Mouse (Mus musculus): Measurements from ENCODE around the gene Surf6. TPM values are rescaled to one million over a fixed set of nuclear protein-coding genes. Genes with fewer than 3 reads are reported as not detected.

The Surf6 gene
- polyA plus RNA-seq, 1 experiment from 2014 or later: 31.2 TPM

DNA sequence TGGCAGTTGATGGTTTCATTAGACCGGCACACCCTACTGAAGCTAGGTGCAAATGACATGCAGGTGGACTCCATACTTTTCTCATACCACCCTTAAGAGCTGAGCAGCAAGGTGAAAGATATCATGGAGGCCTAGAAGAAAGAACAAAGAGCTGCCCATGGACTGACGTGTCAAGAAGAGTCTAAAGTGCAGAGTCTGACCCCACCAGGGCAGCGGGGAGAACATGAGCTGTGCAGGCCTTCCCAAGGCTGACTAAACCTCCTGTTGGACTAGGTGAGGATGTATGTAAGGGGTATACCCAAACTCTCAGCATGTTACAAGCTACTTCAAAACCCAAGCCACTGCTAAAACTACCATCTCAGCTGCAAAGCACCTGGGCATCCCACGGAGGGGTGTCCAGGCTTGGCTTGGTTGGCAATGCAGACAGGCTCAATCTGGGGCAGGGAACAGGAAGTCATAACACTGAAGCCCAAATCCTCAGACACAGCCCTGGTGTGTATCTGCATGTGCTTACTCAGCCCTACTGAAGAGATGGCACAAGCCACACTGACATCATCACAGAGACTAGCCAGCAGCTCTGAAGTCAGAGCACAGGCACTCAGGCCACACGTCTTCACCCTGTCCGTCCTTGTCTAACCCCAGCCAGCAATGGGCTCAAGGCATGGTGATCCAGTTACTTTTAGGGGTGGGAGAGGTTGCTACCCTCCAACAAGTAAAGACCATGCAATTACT, 25.2 kb upstream of the Surf6 start:
- no peak overlapping the region for H3K4me2 ChIP-seq
- no peaks in the 10 kb centered on the region for H3K9me3 ChIP-seq (replicated peaks)
- H3K9ac ChIP-seq: peak overlapping the region; percentile 14; the same call in 1 of the 2 replicates
- no peak for ATAC-seq (replicated peaks; ENCODE audit: low FRiP score)
- H3K4me1 ChIP-seq: peaks cover 31% of the 10 kb centered on the region
- 86% methylated on average over 6 of the region's 6 CpGs for WGBS
- H3K4me3 ChIP-seq (replicated peaks): no peak overlapping the region
- H3K36me3 ChIP-seq: peaks cover 88% of the 10 kb centered on the region
- no peak overlapping the region for H3K27ac ChIP-seq
- no peaks in the 10 kb centered on the region for H3K27me3 ChIP-seq

DNA sequence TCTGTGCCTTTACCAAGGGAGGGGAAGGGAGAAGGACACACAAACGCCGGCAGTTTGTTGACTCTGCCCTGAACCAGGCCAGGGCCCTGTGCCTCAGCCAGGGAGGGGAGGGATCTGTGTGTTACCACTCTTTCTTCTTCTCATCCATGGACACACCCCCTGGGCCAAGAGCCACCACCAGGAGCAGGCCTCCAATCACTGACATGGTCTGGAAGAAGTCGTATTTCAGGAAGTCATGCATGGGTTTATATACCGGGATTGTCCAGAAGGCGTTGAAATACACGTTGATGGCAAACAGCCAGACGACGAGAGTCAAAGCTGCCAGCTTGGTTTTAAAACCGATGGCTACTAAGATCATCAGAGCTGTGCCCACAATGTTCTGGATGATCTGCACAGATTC, 19.1 kb upstream of the Surf6 start:
- no peak for ATAC-seq (replicated peaks; ENCODE audit: low FRiP score)
- 74% methylated on average over 9 of the region's 9 CpGs for WGBS
- H3K36me3 ChIP-seq: peaks cover 91% of the 10 kb centered on the region
- no peak overlapping the region for H3K4me3 ChIP-seq (replicated peaks)
- H3K9ac ChIP-seq: no peak overlapping the region
- H3K4me1 ChIP-seq: peaks cover 18% of the 10 kb centered on the region
- H3K27ac ChIP-seq: no peak overlapping the region
- H3K4me2 ChIP-seq: no peak overlapping the region
- H3K9me3 ChIP-seq (replicated peaks): no peaks in the 10 kb centered on the region
- H3K27me3 ChIP-seq: no peaks in the 10 kb centered on the region

DNA sequence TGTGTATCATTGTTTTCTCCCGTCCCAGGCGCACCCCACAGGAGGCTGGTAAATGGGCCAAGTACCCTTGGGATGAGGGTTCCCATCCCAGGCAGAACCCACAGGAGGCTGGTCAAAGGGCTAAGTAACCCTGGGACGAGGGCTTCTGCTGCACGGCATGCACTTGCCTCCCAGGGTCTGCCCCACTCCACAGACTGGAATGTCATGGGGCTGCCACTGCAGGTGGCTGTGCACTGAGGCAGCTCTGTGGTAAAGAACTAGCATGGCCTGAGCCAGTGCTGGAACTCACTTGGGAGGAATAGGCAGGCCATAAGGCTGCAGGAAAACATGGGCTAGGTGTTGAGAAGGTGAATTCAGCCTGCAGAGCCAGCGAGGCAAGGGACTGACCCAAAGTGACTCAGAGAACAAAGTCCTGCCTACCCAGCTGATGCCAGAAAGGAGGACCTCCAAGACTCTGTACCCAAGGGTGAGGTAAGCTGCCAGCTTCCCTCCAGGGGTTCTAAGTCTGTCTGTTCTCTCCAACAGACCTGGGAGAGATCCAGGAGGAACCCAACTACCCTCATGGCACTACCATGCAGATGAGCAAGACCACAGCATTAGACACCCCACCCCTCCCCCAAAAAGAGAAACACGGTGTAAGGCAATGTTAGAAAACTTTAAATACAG, 17.6 kb upstream of the Surf6 start:
- H3K9ac ChIP-seq: no peak overlapping the region
- no peak overlapping the region for H3K4me3 ChIP-seq (replicated peaks)
- peaks cover 76% of the 10 kb centered on the region for H3K36me3 ChIP-seq
- 90% methylated on average over 6 of the region's 6 CpGs for WGBS
- no peak overlapping the region for H3K4me2 ChIP-seq
- H3K27me3 ChIP-seq: no peaks in the 10 kb centered on the region
- no peak for ATAC-seq (replicated peaks; ENCODE audit: low FRiP score)
- peaks cover 27% of the 10 kb centered on the region for H3K4me1 ChIP-seq
- H3K27ac ChIP-seq: no peak overlapping the region
- H3K9me3 ChIP-seq (replicated peaks): no peaks in the 10 kb centered on the region

DNA sequence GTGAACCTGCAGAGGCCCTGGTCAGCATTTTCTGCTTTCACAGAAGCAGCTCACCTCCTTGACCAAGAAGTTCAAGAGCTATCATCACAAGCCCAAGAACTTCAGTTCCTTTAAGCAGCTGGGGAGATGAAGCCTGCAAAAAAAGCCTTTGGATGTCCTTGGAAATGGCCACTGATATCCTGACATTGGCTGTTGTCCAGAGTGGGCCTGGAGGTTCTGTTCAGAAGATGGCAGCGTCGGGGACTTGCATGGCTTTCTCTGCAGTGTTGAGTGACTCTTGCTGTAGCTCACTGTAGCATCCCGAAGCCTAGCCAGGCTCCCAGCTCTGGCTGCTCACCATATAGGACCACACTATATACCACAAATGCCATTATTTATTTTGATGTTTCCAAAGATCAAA, 17.0 kb upstream of the Surf6 start:
- H3K4me2 ChIP-seq: no peak overlapping the region
- H3K4me1 ChIP-seq: peaks cover 33% of the 10 kb centered on the region
- H3K9me3 ChIP-seq (replicated peaks): no peaks in the 10 kb centered on the region
- H3K27ac ChIP-seq: no peak overlapping the region
- no peak for ATAC-seq (replicated peaks; ENCODE audit: low FRiP score)
- no peak overlapping the region for H3K4me3 ChIP-seq (replicated peaks)
- WGBS: 87% methylated on average over 3 of the region's 3 CpGs
- peaks cover 71% of the 10 kb centered on the region for H3K36me3 ChIP-seq
- no peaks in the 10 kb centered on the region for H3K27me3 ChIP-seq
- H3K9ac ChIP-seq: no peak overlapping the region

DNA sequence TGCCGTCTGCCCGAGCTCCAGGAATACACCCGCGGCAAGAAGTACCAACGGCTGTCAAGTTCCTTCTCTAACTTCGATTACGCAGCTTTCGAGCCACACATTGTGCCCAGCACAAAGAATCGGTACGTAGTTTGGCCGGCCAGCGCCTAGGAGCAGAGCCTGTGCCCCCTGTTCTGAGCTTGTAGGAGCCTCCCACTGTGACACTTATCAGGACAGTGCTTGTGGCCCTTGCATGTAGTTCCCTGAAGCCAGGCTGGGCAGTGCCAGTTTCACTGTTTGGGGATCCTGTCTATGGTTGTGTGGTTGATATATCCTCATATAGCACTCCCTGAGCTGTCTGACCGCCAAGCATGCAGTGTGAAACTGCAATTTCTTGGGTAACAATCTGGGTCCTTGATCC, 14.1 kb upstream of the Surf6 start:
- Histone ChIP-seq H3K27ac (peak overlapping the region; percentile 91), H3K9me3 (replicated peaks) (no peaks in the 10 kb centered on the region), H3K9ac (peak overlapping the region; percentile 77), H3K4me3 (replicated peaks) (peak overlapping the region; percentile 83), H3K27me3 (no peaks in the 10 kb centered on the region), H3K4me1 (peaks cover 56% of the 10 kb centered on the region), H3K36me3 (peaks cover 71% of the 10 kb centered on the region), H3K4me2 (peak overlapping the region; percentile 87)
- WGBS: under 1% methylated on average over 13 of the region's 13 CpGs
- 0 out of 2 replicates have a peak, but pooled peaks have one; percentile 2 for ATAC-seq (replicated peaks; ENCODE audit: low FRiP score)

DNA sequence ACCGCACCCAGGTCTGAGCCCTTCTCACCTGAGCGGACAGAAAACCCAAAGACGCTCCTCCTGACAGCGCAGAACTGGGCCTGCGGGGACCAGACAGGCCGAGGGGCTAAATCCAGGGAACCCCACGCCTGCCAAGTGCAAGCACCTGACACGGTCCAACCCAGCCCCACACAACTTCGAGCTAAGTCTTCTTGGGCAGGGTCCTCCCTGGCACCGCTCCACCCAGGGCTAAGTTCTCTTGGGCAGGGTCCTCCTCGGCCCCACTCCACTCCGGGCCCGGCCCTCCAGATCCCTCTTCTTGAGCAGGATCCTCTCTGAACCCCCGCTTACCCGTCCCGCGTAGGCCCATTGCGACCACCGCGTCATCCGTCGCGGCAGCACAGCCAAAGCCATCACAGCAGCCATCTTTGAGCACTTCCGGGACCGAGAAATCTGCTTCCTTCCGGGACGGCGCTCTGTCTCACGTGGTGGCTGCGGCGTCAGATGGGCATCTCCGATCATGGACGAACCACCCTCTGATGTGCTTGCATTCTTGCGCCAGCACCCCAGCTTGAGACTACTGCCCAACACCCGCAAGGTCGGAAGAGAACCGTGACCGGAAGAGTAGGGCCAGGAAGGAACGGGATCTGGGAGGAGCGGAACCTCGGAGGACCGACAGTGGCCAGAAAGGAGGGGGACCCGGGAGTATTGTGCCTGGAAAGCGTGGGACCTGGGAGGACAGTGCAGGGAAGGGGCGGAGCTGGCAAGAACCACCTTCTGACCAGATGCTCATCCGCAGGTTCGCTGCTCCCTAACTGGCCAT, 13.4 kb upstream of the Surf6 start, which contains the start of the genes Surf2 and Surf1:
TSS of gene Surf2 (plus strand) at position 441 of the 802 bp plus-strand sequence.
TSS of gene Surf1 (minus strand) at position 604 of the 802 bp plus-strand sequence.
- WGBS: 1% methylated on average over 47 of the region's 47 CpGs
- Histone ChIP-seq H3K9me3 (replicated peaks) (no peaks in the 10 kb centered on the region), H3K27me3 (no peaks in the 10 kb centered on the region), H3K27ac (peak within 1 kb of the TSS; percentile 91), H3K4me1 (peaks cover 59% of the 10 kb centered on the region), H3K9ac (peak within 1 kb of the TSS; percentile 77), H3K4me3 (replicated peaks) (peak within 1 kb of the TSS; percentile 83), H3K36me3 (peaks cover 69% of the 10 kb centered on the region), H3K4me2 (peak within 1 kb of the TSS; percentile 87)
- peak; percentile 79 for ATAC-seq (replicated peaks; ENCODE audit: low FRiP score)

DNA sequence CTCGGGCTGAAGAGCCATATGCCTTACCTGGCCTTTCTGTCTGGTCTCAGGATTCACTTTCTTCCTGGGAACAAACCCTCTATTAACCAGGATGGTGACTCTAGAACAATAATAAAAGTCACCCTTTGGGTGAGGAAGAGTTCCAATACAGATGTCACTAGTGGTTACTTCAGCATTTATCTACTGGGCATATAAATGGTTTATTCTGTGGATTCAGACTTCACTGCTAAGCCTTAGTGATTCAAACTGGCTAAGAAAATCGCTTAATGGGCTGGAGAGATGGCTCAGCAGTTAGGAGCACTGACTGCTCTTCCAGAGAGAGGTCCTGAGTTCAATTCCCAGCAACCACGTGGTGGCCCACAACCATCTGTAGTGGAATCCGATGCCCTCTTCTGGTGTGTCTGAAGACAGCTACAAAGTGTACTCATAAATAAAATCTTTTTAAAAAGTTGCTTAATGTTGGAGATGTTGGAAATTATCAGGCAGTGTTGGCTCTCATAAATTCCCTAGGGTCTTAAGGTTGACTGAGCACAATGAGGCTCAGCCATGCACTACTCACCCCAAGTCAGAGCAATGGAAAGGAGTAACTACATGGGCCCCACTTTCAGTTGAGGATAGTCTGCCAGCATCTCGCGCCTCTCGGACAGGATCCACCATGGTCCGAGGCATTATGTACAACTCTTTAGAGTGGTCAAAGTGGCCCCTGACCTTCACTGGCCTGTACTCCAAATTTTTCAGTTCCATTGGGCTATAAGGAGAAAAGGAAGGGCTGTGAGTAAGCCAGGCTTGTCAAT, 11.7 kb upstream of the Surf6 start:
- 53% methylated on average over 8 of the region's 8 CpGs for WGBS
- peak overlapping the region; percentile 29; the same call in 1 of the 2 replicates for H3K27ac ChIP-seq
- H3K36me3 ChIP-seq: peaks cover 51% of the 10 kb centered on the region
- ATAC-seq (replicated peaks; ENCODE audit: low FRiP score): no peak
- H3K27me3 ChIP-seq: no peaks in the 10 kb centered on the region
- peak overlapping the region; percentile 83 for H3K4me3 ChIP-seq (replicated peaks)
- H3K9me3 ChIP-seq (replicated peaks): no peaks in the 10 kb centered on the region
- no peak overlapping the region for H3K9ac ChIP-seq
- H3K4me1 ChIP-seq: peaks cover 63% of the 10 kb centered on the region
- H3K4me2 ChIP-seq: peak overlapping the region; percentile 87

DNA sequence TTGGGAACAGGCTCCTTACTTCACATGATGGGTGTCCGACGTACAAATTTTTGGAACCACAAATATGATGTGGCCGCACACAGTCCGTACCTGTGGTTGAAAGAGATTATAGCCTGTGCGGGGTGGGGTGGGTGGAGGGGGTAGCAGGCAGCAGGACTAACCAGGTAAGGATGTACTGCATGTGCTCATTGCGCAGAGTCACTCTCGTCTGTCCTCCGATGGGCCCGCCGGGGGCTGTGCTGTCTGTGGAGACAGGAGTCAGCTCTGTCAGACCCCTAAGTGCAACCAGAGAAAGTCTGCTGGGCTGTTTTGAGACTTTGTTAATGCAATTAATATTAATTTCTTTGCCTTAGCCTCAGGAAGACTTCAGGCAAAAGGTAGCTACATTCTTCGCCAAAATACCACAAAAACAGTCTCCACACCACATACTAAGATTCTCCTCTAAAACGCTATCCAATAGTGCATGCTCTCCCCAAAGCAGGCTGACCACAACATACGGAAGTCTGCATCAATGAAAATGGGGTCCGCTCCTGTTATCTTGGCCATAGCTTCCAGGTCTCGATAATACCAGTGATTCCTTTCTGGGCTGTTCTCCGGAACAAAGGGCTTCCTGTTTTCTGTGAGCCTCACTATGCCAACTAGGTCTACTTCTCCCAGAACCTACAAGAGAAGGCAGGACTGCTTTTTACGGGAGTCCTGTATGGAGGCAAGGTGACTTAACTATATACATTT, 10.9 kb upstream of the Surf6 start:
- Histone ChIP-seq H3K27me3 (no peaks in the 10 kb centered on the region), H3K27ac (no peak overlapping the region), H3K4me1 (peaks cover 70% of the 10 kb centered on the region), H3K9me3 (replicated peaks) (no peaks in the 10 kb centered on the region), H3K9ac (no peak overlapping the region), H3K4me3 (replicated peaks) (no peak overlapping the region), H3K36me3 (peaks cover 43% of the 10 kb centered on the region), H3K4me2 (no peak overlapping the region)
- no peak for ATAC-seq (replicated peaks; ENCODE audit: low FRiP score)
- whole genome bisulfite sequencing: 85% methylated on average over 17 of the region's 17 CpGs

DNA sequence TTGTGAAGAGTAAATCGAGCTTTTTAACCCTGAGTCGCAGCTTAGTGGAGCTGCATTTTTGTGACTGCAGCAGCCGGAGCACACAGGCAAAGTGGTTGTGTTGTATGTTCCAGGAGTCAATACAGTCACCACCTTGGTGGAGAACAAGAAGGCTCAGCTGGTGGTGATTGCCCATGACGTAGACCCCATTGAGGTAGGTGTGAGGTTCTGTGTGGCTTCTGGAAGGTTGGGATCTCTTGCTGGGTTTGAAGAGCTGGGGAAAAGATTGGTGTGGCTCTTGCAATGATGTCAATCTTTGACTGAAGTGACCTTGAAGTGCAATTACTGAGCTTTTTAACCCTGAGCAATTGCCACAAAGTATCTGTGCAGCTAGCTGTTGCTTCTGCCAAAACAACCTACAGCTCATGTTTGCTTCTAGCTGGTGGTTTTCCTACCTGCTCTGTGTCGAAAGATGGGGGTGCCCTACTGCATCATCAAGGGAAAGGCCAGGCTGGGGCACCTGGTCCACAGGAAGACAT, 9.6 kb upstream of the Surf6 start:
- Histone ChIP-seq H3K36me3 (peaks cover 44% of the 10 kb centered on the region), H3K4me2 (peak overlapping the region; percentile 93), H3K4me3 (replicated peaks) (peak overlapping the region; percentile 74), H3K9me3 (replicated peaks) (no peaks in the 10 kb centered on the region), H3K27me3 (no peaks in the 10 kb centered on the region), H3K27ac (peak overlapping the region; percentile 95; the same call in 1 of the 2 replicates), H3K9ac (peak overlapping the region; percentile 92), H3K4me1 (peaks cover 64% of the 10 kb centered on the region)
- no peak for ATAC-seq (replicated peaks; ENCODE audit: low FRiP score)
- WGBS: 61% methylated on average over 5 of the region's 5 CpGs

DNA sequence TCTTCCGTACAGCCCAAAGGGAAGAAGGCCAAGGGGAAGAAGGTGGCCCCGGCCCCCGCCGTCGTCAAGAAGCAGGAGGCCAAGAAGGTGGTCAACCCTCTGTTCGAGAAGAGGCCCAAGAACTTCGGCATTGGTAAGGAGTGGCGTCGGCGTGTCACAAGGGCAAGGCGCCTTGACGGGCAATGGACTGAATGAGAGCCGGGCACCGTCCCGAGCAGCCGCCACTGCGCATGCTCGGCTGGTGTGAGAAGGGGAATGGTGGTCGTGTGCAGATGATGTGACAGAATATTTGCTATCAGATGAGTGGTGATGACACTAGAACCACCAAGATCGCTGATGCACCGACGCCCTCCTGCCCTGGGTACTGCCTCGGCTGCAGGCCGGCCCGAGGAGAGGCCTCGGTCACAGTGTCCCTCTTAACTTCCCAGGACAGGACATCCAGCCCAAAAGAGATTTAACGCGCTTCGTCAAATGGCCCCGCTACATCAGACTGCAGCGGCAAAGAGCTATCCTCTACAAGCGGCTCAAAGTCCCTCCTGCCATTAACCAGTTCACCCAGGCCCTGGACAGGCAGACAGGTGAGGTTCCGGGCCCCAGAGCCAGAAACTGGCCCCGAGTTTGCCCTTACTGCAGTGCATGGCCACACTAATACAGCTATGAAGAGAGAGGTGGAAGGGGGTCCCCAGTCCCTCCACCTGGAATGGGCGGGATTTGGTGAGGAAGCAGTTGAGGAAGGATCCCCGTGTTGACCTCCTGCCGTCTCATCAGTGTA, 8.5 kb upstream of the Surf6 start:
- no peaks in the 10 kb centered on the region for H3K9me3 ChIP-seq (replicated peaks)
- H3K4me3 ChIP-seq (replicated peaks): peak overlapping the region; percentile 74
- peak overlapping the region; percentile 92 for H3K9ac ChIP-seq
- H3K36me3 ChIP-seq: peaks cover 55% of the 10 kb centered on the region
- WGBS: under 1% methylated on average over 37 of the region's 37 CpGs
- peak overlapping the region; percentile 95 for H3K27ac ChIP-seq
- no peaks in the 10 kb centered on the region for H3K27me3 ChIP-seq
- H3K4me1 ChIP-seq: peaks cover 60% of the 10 kb centered on the region
- ATAC-seq (replicated peaks; ENCODE audit: low FRiP score): peak; percentile 38
- peak overlapping the region; percentile 93 for H3K4me2 ChIP-seq

Measured in kidney, embryonic 15.5 days (tissue).